8 mouse cellular contexts compared by ENCODE assay signal in the genomic region with DNA sequence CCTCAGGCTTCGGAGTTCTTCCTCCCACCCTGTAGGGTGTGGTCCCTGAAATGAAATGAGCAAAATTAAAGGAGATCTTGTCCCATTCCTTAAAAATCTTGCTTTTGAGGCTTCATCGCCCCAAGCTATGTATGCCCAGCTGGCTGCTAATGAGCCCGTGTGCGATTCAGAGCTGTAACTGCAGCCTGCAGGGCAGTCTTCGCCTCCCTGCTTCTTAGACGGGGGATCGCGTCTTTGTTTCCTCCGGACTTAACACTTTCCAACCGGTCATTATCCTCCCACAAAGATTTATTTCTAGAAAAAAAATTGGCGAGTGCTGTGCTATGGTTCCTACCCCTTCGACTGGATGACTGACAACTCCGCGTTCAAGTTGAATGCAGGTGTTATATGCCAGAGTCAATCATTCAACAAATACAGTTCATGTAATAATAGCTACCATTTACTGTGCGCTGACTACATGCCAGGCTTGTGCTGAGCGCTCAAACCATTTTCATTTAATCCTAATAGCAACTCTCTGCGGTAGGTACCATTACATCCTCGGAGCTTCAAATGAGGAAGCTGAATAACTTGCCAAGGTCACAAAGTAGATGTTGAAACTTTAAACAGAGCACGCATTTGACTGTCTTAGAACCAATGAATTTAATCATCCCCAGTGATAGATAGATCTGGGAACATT. TPM values are rescaled to one million over a fixed set of nuclear protein-coding genes. Genes with fewer than 3 reads are reported as not detected.
A peak's percentile ranks its signal among the peaks of the same experiment; 100 is the strongest.
DNase-seq lines count a peak whose midpoint lies in the region; ATAC-seq lines count a peak whose summit lies in the region.

No protein-coding gene starts in this region.

- H3K9me3 ChIP-seq in lung, embryonic 15.5 days: no peaks in the 10 kb centered on the region
- no peaks in the 10 kb centered on the region for H3K9me3 ChIP-seq in embryonic facial prominence, embryonic 11.5 days (replicated peaks; ENCODE audit: control insufficient read depth, low read length)
- H3K9me3 ChIP-seq in hindbrain, embryonic 15.5 days: no peaks in the 10 kb centered on the region
- H3K9me3 ChIP-seq in midbrain, embryonic 11.5 days (ENCODE audit: control insufficient read depth, low read length): no peaks in the 10 kb centered on the region

- H3K27ac ChIP-seq in lung, embryonic 15.5 days: peak overlapping the region; percentile 99
- H3K27ac ChIP-seq in embryonic facial prominence, embryonic 11.5 days (replicated peaks; ENCODE audit: low read depth, low read length): peak overlapping the region; percentile 98
- H3K27ac ChIP-seq in hindbrain, embryonic 15.5 days (replicated peaks): peak overlapping the region; percentile 100
- H3K27ac ChIP-seq in midbrain, embryonic 11.5 days (ENCODE audit: low read depth, low read length): peak overlapping the region; percentile 95

- H3K4me1 ChIP-seq in lung, embryonic 15.5 days: peaks cover 34% of the 10 kb centered on the region
- H3K4me1 ChIP-seq in embryonic facial prominence, embryonic 11.5 days (ENCODE audit: control insufficient read depth, insufficient read depth, low read length): no peaks in the 10 kb centered on the region
- peaks cover 50% of the 10 kb centered on the region for H3K4me1 ChIP-seq in hindbrain, embryonic 15.5 days (replicated peaks)
- H3K4me1 ChIP-seq in midbrain, embryonic 11.5 days (ENCODE audit: control insufficient read depth, insufficient read depth, low read length): peaks cover 20% of the 10 kb centered on the region

- 3% methylated on average over 19 of the region's 19 CpGs for WGBS in lung, embryonic 15.5 days
- WGBS in embryonic facial prominence, embryonic 11.5 days: 6% methylated on average over 19 of the region's 19 CpGs
- WGBS in hindbrain, embryonic 15.5 days: 2% methylated on average over 19 of the region's 19 CpGs
- 9% methylated on average over 19 of the region's 19 CpGs for WGBS in midbrain, embryonic 11.5 days

- peak overlapping the region; percentile 58 for H3K9ac ChIP-seq in lung, embryonic 15.5 days
- H3K9ac ChIP-seq in embryonic facial prominence, embryonic 11.5 days (replicated peaks; ENCODE audit: low read length): peak overlapping the region; percentile 80
- H3K9ac ChIP-seq in hindbrain, embryonic 15.5 days: peak overlapping the region; percentile 76
- peak overlapping the region; percentile 77 for H3K9ac ChIP-seq in midbrain, embryonic 11.5 days (ENCODE audit: low read length)

- no peaks in the 10 kb centered on the region for H3K27me3 ChIP-seq in lung, embryonic 15.5 days
- no peaks in the 10 kb centered on the region for H3K27me3 ChIP-seq in embryonic facial prominence, embryonic 11.5 days (ENCODE audit: control insufficient read depth, insufficient read depth, low read length)
- no peaks in the 10 kb centered on the region for H3K27me3 ChIP-seq in hindbrain, embryonic 15.5 days
- no peaks in the 10 kb centered on the region for H3K27me3 ChIP-seq in midbrain, embryonic 11.5 days (ENCODE audit: control insufficient read depth, insufficient read depth, low read length)

- H3K36me3 ChIP-seq in lung, embryonic 15.5 days: no peaks in the 10 kb centered on the region
- H3K36me3 ChIP-seq in embryonic facial prominence, embryonic 11.5 days (replicated peaks; ENCODE audit: control insufficient read depth, insufficient read depth, low read depth, low read length): no peaks in the 10 kb centered on the region
- H3K36me3 ChIP-seq in hindbrain, embryonic 15.5 days: no peaks in the 10 kb centered on the region
- H3K36me3 ChIP-seq in midbrain, embryonic 11.5 days (ENCODE audit: control insufficient read depth, insufficient read depth, low read length): no peaks in the 10 kb centered on the region

- peak overlapping the region; percentile 86 for H3K4me2 ChIP-seq in lung, embryonic 15.5 days
- peak overlapping the region; percentile 76 for H3K4me2 ChIP-seq in embryonic facial prominence, embryonic 11.5 days (ENCODE audit: low read depth, low read length)
- peak overlapping the region; percentile 87 for H3K4me2 ChIP-seq in hindbrain, embryonic 15.5 days
- peak overlapping the region; percentile 81 for H3K4me2 ChIP-seq in midbrain, embryonic 11.5 days

- ATAC-seq in lung, embryonic 15.5 days (ENCODE audit: borderline replicate concordance, extremely low read depth, low FRiP score, low TSS enrichment): 0 out of 2 replicates have a peak, but pooled peaks have one; percentile 5
- ATAC-seq in embryonic facial prominence, embryonic 11.5 days (replicated peaks; ENCODE audit: insufficient number of reproducible peaks, low FRiP score, low TSS enrichment, low read depth): no peak; the same call in 1 of the 2 replicates
- peak; percentile 9 for ATAC-seq in hindbrain, embryonic 15.5 days (ENCODE audit: low FRiP score, low read depth)
- ATAC-seq in midbrain, embryonic 11.5 days (ENCODE audit: low FRiP score): no peak
- no peak; the same call in 1 of the 2 replicates for ATAC-seq in cerebellum, adult (ENCODE audit: insufficient number of reproducible peaks, low FRiP score, low TSS enrichment)

- no peak for DNase-seq in lung, postnatal 4 days
- DNase-seq in embryonic facial prominence, embryonic 11.5 days (ENCODE audit: low spot score): no peak
- DNase-seq in midbrain, embryonic 11.5 days (ENCODE audit: low spot score, missing footprints): no peak
- no peak for DNase-seq in ovary, adult 18-20 months (ENCODE audit: low spot score)
- no peak for DNase-seq in spleen, adult 12 weeks (ENCODE audit: low spot score)

- H3K4me3 ChIP-seq in lung, embryonic 15.5 days: peak overlapping the region; percentile 75
- H3K4me3 ChIP-seq in embryonic facial prominence, embryonic 11.5 days (ENCODE audit: low read depth, low read length): peak overlapping the region; percentile 76
- H3K4me3 ChIP-seq in hindbrain, embryonic 15.5 days: peak overlapping the region; percentile 79
- H3K4me3 ChIP-seq in midbrain, embryonic 11.5 days (ENCODE audit: low read depth, low read length): peak overlapping the region; percentile 79

RNA-seq across cellular contexts. Expression of a gene that starts 0.9 kb away (rescaled TPM):
- 61.7 and 70.2 TPM in 2 replicates for polyA plus RNA-seq in lung, embryonic 15.5 days (2015; fragmentation: Nextera tagmentation; extraction: Ambion mirVana)
- polyA plus RNA-seq in embryonic facial prominence, embryonic 11.5 days (2014; fragmentation: Nextera tagmentation; extraction: Ambion mirVana): 68.8 and 70.1 TPM in 2 replicates
- polyA plus RNA-seq in hindbrain, embryonic 15.5 days (2015; fragmentation: Nextera tagmentation; extraction: Ambion mirVana): 67.8 and 72.8 TPM in 2 replicates
- polyA plus RNA-seq in midbrain, embryonic 11.5 days (2014; fragmentation: Nextera tagmentation; extraction: Ambion mirVana): 69.7 and 74.4 TPM in 2 replicates

RNA-seq across cellular contexts. Expression of a gene that starts 50.7 kb away (rescaled TPM):
- 62.1 and 73.1 TPM in 2 replicates for polyA plus RNA-seq in lung, embryonic 15.5 days (2015; fragmentation: Nextera tagmentation; extraction: Ambion mirVana)
- 50.4 and 62.8 TPM in 2 replicates for polyA plus RNA-seq in embryonic facial prominence, embryonic 11.5 days (2014; fragmentation: Nextera tagmentation; extraction: Ambion mirVana)
- polyA plus RNA-seq in hindbrain, embryonic 15.5 days (2015; fragmentation: Nextera tagmentation; extraction: Ambion mirVana): 88.8 and 93.6 TPM in 2 replicates
- 62.7 and 63.7 TPM in 2 replicates for polyA plus RNA-seq in midbrain, embryonic 11.5 days (2014; fragmentation: Nextera tagmentation; extraction: Ambion mirVana)

Comparison
In these comparisons a context has a peak if more than half of its experiments do, and no peak if none do; other contexts are left out.
1. ATAC-seq: peak in lung, embryonic 15.5 days (single experiment) and hindbrain, embryonic 15.5 days (single experiment); none in embryonic facial prominence, embryonic 11.5 days (single experiment), midbrain, embryonic 11.5 days (single experiment) and cerebellum, adult (single experiment).
2. Peak in every context shown above with its lines, with median percentiles within 50 percentile points of each other: H3K27ac ChIP-seq, H3K4me2 ChIP-seq, H3K4me3 ChIP-seq and H3K9ac ChIP-seq.